Mouse (Mus musculus) CD8-positive naive resting alpha-beta T cell, adult 2 months (primary cell): ENCODE results near the gene Nmrk1.
A peak's percentile ranks its signal among the peaks of the same experiment; 100 is the strongest.
"Not testable (repeated sequence)": the region's sequence is repeated elsewhere in the genome, so short reads cannot be mapped to it uniquely, and the experiment has no call there.

Experiments used
- DNase-seq, 2 experiments: peaks; one replicate each; pipeline ENCODE4 v3.0.0; 2022; ENCODE audit warnings: low read depth in 2 of 2, low spot score in 2 of 2

The Nmrk1 gene

GRCm38 (mm10) chr19:18631644-18632219, at the start of gene Nmrk1, which contains the start of gene Ostf1:
Nmrk1 (plus strand) TSS chr19:18631950.
Ostf1 (minus strand) TSS chr19:18631823.
- DNase-seq = peak; percentile 81 to 88

GRCm38 (mm10) chr19:18582226-18582625, 49.5 kb upstream of the Nmrk1 start:
- DNase-seq = no peak

- DNase-seq = no peak
These were observed 48.9 kb upstream of the Nmrk1 start for GRCm38 (mm10) chr19:18582887-18583286.

GRCm38 (mm10) chr19:18583706-18584105, 48.0 kb upstream of the Nmrk1 start:
- DNase-seq = no peak

GRCm38 (mm10) chr19:18584621-18585020, 47.1 kb upstream of the Nmrk1 start:
- no peak for DNase-seq

- DNase-seq = no peak
These were observed 44.6 kb upstream of the Nmrk1 start for GRCm38 (mm10) chr19:18587118-18587517.

- peak; percentile 33 to 50 for DNase-seq
These were observed 43.5 kb upstream of the Nmrk1 start for GRCm38 (mm10) chr19:18588243-18588642.

- DNase-seq = not testable (repeated sequence)
These were observed 42.9 kb upstream of the Nmrk1 start for GRCm38 (mm10) chr19:18588801-18589200.

GRCm38 (mm10) chr19:18589276-18589675, 42.5 kb upstream of the Nmrk1 start:
- no peak for DNase-seq

GRCm38 (mm10) chr19:18590234-18590633, 41.5 kb upstream of the Nmrk1 start:
- DNase-seq = no peak

GRCm38 (mm10) chr19:18590942-18591354, 40.8 kb upstream of the Nmrk1 start:
- peak; percentile 16 to 41 for DNase-seq

- no peak for DNase-seq
These were observed 38.8 kb upstream of the Nmrk1 start for GRCm38 (mm10) chr19:18592919-18593318.

- DNase-seq = no peak
These were observed 38.0 kb upstream of the Nmrk1 start for GRCm38 (mm10) chr19:18593722-18594121.

- DNase-seq = no peak
These were observed 34.9 kb upstream of the Nmrk1 start for GRCm38 (mm10) chr19:18596876-18597275.

GRCm38 (mm10) chr19:18597772-18598171, 34.0 kb upstream of the Nmrk1 start:
- DNase-seq = no peak

- no peak for DNase-seq
These were observed 33.4 kb upstream of the Nmrk1 start for GRCm38 (mm10) chr19:18598265-18598926.

- DNase-seq = no peak
These were observed 32.7 kb upstream of the Nmrk1 start for GRCm38 (mm10) chr19:18599051-18599450.

GRCm38 (mm10) chr19:18599650-18600049, 32.1 kb upstream of the Nmrk1 start:
- no peak for DNase-seq

GRCm38 (mm10) chr19:18600611-18601010, 31.1 kb upstream of the Nmrk1 start:
- DNase-seq = no peak

GRCm38 (mm10) chr19:18603011-18603410, 28.7 kb upstream of the Nmrk1 start:
- DNase-seq = no peak

- DNase-seq = no peak
These were observed 23.8 kb upstream of the Nmrk1 start for GRCm38 (mm10) chr19:18607907-18608306.

- no peak for DNase-seq
These were observed 22.8 kb upstream of the Nmrk1 start for GRCm38 (mm10) chr19:18608975-18609374.

- DNase-seq = no peak
These were observed 17.4 kb upstream of the Nmrk1 start for GRCm38 (mm10) chr19:18614337-18614736.
